Mouse (Mus musculus): ENCODE data around the gene Sh3gl2. TPM values are rescaled to one million over a fixed set of nuclear protein-coding genes. Genes with fewer than 3 reads are reported as not detected.

The Sh3gl2 gene
- total and polyA plus RNA-seq, 3 experiments = not detected

DNA sequence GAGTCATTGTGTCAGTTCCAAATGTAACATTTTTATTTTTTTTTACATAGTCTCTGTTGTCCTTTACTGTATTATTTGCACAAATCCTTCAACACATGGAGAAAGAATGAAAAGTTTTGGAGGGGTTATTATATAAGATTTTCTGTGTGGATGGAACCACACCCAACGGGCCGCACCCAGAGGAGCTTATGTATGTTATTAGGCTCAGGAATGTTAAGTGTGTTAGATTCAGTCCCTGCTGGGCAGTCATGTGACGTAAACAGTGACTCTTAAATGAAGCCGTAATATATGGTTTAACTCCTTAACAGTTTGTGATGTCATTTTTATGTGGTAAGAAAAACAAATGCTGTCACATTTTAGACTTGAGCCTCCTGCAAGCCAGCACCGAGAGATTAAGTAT lies 302.6 kb downstream of the Sh3gl2 start:
- H3K9me3 ChIP-seq (replicated peaks; ENCODE audit: low read length) = peaks cover 50% of the 10 kb centered on the region
- H3K27me3 ChIP-seq (replicated peaks) = no peaks in the 10 kb centered on the region
- H3K36me3 ChIP-seq (replicated peaks in 1 of 2; ENCODE audit: control insufficient read depth in 1 of 2, insufficient read depth in 1 of 2, low read length in 1 of 2) = no peaks in the 10 kb centered on the region
- in situ Hi-C loops (cut with MboI; ENCODE audit: low pct_ligation_motif_present, low pct_unique_long_range_greater_than_20kb, low sequenced_read_pairs) = no loop called here
- no peak for DNase-seq (ENCODE audit: extremely low read depth)
- TF ChIP-seq USF1 (IDR thresholded peaks at IDR 0.05; ENCODE audit: low read depth, low read length) (no peak), MXI1 (IDR thresholded peaks at IDR 0.05; ENCODE audit: low read depth, low read length) (no peak), ZMIZ1 (IDR thresholded peaks at IDR 0.05; ENCODE audit: low read depth, low read length) (no peak), MAZ (IDR thresholded peaks at IDR 0.05; ENCODE audit: low read depth, low read length) (no peak), HCFC1 (IDR thresholded peaks at IDR 0.05; ENCODE audit: low read depth, low read length) (no peak), USF2 (conservative IDR thresholded peaks at IDR 0.05; ENCODE audit: low read depth, low read length) (no peak), POLR2A (IDR thresholded peaks at IDR 0.05; ENCODE audit: low read depth, low read length) (no peak), TBP (conservative IDR thresholded peaks at IDR 0.05; ENCODE audit: low read depth, low read length) (no peak), RCOR1 (conservative IDR thresholded peaks at IDR 0.05; ENCODE audit: low read depth, low read length) (no peak), TCF12 (IDR thresholded peaks at IDR 0.05; ENCODE audit: low read depth, low read length) (no peak), ZNF384 (IDR thresholded peaks at IDR 0.05; ENCODE audit: low read depth, low read length) (no peak)
- no peak overlapping the region for H3K4me2 ChIP-seq (ENCODE audit: insufficient read depth, low read depth, poor library complexity, severe bottlenecking)
- H3K4me3 ChIP-seq (replicated peaks in 1 of 3; ENCODE audit: low read depth in 2 of 3, low read length in 2 of 3, poor library complexity in 1 of 3) = no peak overlapping the region
- no peak overlapping the region for H3K27ac ChIP-seq (ENCODE audit: insufficient read depth, low read depth)
- no peaks in the 10 kb centered on the region for H3K79me2 ChIP-seq (replicated peaks; ENCODE audit: control insufficient read depth, extremely low read depth, insufficient read depth, poor library complexity, severe bottlenecking)
- H3K9ac ChIP-seq (ENCODE audit: insufficient read depth, low read depth) = no peak overlapping the region
- H3K4me1 ChIP-seq (ENCODE audit: control insufficient read depth in 1 of 2, insufficient read depth in 2 of 2) = no peaks in the 10 kb centered on the region
- dilution Hi-C loops (cut with MboI; ENCODE audit: extremely low pct_ligation_motif_present, extremely low pct_unique_long_range_greater_than_20kb, low sequenced_read_pairs) = no loop called here

DNA sequence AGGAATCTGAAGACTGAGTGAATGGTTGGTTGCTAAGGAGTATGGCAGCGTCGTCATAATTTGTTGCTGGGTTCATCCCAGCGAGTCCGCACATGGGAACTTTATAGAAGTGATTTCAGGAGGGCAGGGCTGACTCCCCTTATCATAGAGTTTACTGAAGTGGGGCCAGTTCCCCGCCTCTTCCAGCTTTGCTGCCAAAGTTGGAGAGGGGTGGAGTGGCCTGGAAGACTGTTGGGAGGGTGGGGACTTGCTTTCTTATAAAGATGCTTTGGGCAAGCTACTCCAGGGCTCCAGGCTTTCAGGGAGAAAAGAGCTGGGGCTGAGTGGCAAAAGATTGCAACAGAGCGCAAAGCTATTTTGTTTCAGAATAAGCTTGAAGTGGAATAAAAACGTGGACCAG lies 308.4 kb downstream of the Sh3gl2 start:
- Histone ChIP-seq H3K27me3 (replicated peaks) (no peaks in the 10 kb centered on the region), H3K79me2 (replicated peaks; ENCODE audit: control insufficient read depth, extremely low read depth, insufficient read depth, poor library complexity, severe bottlenecking) (no peaks in the 10 kb centered on the region), H3K36me3 (replicated peaks in 1 of 2; ENCODE audit: control insufficient read depth in 1 of 2, insufficient read depth in 1 of 2, low read length in 1 of 2) (no peaks in the 10 kb centered on the region), H3K9ac (ENCODE audit: insufficient read depth, low read depth) (no peak overlapping the region), H3K9me3 (replicated peaks; ENCODE audit: low read length) (peaks cover 69% of the 10 kb centered on the region), H3K4me2 (ENCODE audit: insufficient read depth, low read depth, poor library complexity, severe bottlenecking) (no peak overlapping the region), H3K27ac (ENCODE audit: insufficient read depth, low read depth) (no peak overlapping the region), H3K4me1 (ENCODE audit: control insufficient read depth in 1 of 2, insufficient read depth in 2 of 2) (no peaks in the 10 kb centered on the region), H3K4me3 (replicated peaks in 1 of 3; ENCODE audit: low read depth in 2 of 3, low read length in 2 of 3, poor library complexity in 1 of 3) (no peak overlapping the region)
- in situ Hi-C loops (cut with MboI; ENCODE audit: low pct_ligation_motif_present, low pct_unique_long_range_greater_than_20kb, low sequenced_read_pairs) (no loop called here), dilution Hi-C loops (cut with MboI; ENCODE audit: extremely low pct_ligation_motif_present, extremely low pct_unique_long_range_greater_than_20kb, low sequenced_read_pairs) (no loop called here)
- no peak for DNase-seq (ENCODE audit: extremely low read depth)
- no peak for TF ChIP-seq JUN (IDR thresholded peaks at IDR 0.05; ENCODE audit: insufficient read depth, low read depth, low read length)
- TF ChIP-seq MXI1 (IDR thresholded peaks at IDR 0.05; ENCODE audit: low read depth, low read length) = no peak
- no peak for TF ChIP-seq PAX5 (IDR thresholded peaks at IDR 0.05; ENCODE audit: low read length)
- no peak for TF ChIP-seq EP300 (IDR thresholded peaks at IDR 0.05; ENCODE audit: low read length)
- no peak for TF ChIP-seq USF2 (conservative IDR thresholded peaks at IDR 0.05; ENCODE audit: low read depth, low read length)
- no peak for TF ChIP-seq UBTF (IDR thresholded peaks at IDR 0.05; ENCODE audit: low read depth, low read length)

DNA sequence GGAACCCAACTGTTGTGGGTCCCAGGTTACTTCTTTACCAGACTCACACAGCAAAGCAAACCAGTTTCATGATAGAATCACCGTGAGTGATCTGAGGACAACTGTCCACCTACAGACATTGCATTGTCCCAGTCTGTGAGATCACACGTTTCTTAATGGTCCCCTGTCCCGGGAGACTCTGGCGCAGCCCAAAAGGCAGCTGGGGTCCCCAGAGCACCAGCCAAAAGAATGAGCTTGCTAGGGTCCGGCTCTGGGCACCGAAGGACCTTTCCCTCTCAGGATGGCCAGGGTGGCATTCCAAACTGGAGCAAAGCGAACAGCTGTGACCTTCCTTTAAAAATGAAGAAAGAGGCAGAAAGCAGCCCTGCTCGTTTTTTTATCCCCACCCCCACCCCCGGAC lies 308.9 kb downstream of the Sh3gl2 start, which contains the start of gene Adamtsl1:
TSS of gene Adamtsl1 (plus strand) at position 381 of the 400 bp plus-strand sequence.
- Histone ChIP-seq H3K4me2 (ENCODE audit: insufficient read depth, low read depth, poor library complexity, severe bottlenecking) (no peak within 1 kb of the TSS), H3K4me3 (replicated peaks in 1 of 3; ENCODE audit: low read depth in 2 of 3, low read length in 2 of 3, poor library complexity in 1 of 3) (no peak within 1 kb of the TSS), H3K9ac (ENCODE audit: insufficient read depth, low read depth) (no peak within 1 kb of the TSS), H3K9me3 (replicated peaks; ENCODE audit: low read length) (peaks cover 67% of the 10 kb centered on the region), H3K27me3 (replicated peaks) (no peaks in the 10 kb centered on the region), H3K36me3 (replicated peaks in 1 of 2; ENCODE audit: control insufficient read depth in 1 of 2, insufficient read depth in 1 of 2, low read length in 1 of 2) (no peaks in the 10 kb centered on the region), H3K4me1 (ENCODE audit: control insufficient read depth in 1 of 2, insufficient read depth in 2 of 2) (no peaks in the 10 kb centered on the region), H3K79me2 (replicated peaks; ENCODE audit: control insufficient read depth, extremely low read depth, insufficient read depth, poor library complexity, severe bottlenecking) (no peaks in the 10 kb centered on the region), H3K27ac (ENCODE audit: insufficient read depth, low read depth) (no peak within 1 kb of the TSS)
- dilution Hi-C loops (cut with MboI; ENCODE audit: extremely low pct_ligation_motif_present, extremely low pct_unique_long_range_greater_than_20kb, low sequenced_read_pairs) (no loop called here), in situ Hi-C loops (cut with MboI; ENCODE audit: low pct_ligation_motif_present, low pct_unique_long_range_greater_than_20kb, low sequenced_read_pairs) (no loop called here)
- TF ChIP-seq GABPA (IDR thresholded peaks at IDR 0.05; ENCODE audit: insufficient replicate concordance, low read depth, low read length) (no peak), TCF12 (IDR thresholded peaks at IDR 0.05; ENCODE audit: low read depth, low read length) (no peak), RAD21 (IDR thresholded peaks at IDR 0.05; ENCODE audit: low read depth, low read length) (no peak), CHD2 (IDR thresholded peaks at IDR 0.05; ENCODE audit: low read length) (no peak), BHLHE40 (IDR thresholded peaks at IDR 0.05; ENCODE audit: low read depth, low read length) (no peak), USF1 (IDR thresholded peaks at IDR 0.05; ENCODE audit: low read depth, low read length) (no peak), ZMIZ1 (IDR thresholded peaks at IDR 0.05; ENCODE audit: low read depth, low read length) (no peak), PAX5 (IDR thresholded peaks at IDR 0.05; ENCODE audit: low read length) (no peak), NRF1 (IDR thresholded peaks at IDR 0.05; ENCODE audit: low read depth, low read length) (no peak)
- DNase-seq (ENCODE audit: extremely low read depth) = no peak
